Mouse (Mus musculus) cerebellum, adult 9-10 months (tissue): ENCODE measurements around the gene Rassf5.
A peak's percentile ranks its signal among the peaks of the same experiment; 100 is the strongest.
"Not testable (repeated sequence)": the region's sequence is repeated elsewhere in the genome, so short reads cannot be mapped to it uniquely, and the experiment has no call there.

ENCODE experiments used
- DNase-seq: peaks from one replicate; pipeline ENCODE4 v3.0.0; 2022

Gene Rassf5

GRCm38 (mm10) chr1:131175189-131175588, 69.9 kb downstream of the Rassf5 start:
- no peak for DNase-seq

DNA sequence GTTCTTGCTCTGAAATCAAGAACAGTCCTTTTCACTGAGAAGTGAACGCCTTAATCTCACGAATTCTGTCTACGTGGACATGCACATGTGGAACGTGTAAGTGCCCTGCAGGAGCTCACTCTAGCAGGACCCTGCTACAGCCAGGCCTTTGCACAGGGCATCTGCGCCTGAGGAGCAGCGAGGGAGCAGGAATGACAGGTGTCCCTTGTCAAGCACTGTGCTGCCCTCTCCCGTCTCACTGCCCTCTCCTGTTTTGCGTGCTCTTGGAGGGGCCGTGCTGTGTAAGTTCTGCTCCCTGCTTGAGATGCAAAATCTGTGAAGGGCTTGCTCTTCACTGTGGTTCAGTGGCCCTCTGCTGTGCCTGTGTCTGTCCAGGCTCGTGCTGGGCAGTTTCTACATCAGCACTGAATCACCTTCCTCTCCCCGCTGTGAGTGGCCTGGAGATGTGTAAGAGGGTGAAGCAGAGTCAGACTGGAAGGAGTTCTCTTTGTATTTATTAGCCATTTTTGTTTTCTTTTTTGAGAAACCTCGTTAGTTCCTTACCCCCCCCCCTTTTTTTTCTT, 70.7 kb downstream of the Rassf5 start:
- DNase-seq, result peak; percentile 16

- no peak for DNase-seq
Observed at GRCm38 (mm10) chr1:131173809-131174208, 71.2 kb downstream of the Rassf5 start.

GRCm38 (mm10) chr1:131173001-131173400, 72.1 kb downstream of the Rassf5 start:
- DNase-seq, result no peak

DNA sequence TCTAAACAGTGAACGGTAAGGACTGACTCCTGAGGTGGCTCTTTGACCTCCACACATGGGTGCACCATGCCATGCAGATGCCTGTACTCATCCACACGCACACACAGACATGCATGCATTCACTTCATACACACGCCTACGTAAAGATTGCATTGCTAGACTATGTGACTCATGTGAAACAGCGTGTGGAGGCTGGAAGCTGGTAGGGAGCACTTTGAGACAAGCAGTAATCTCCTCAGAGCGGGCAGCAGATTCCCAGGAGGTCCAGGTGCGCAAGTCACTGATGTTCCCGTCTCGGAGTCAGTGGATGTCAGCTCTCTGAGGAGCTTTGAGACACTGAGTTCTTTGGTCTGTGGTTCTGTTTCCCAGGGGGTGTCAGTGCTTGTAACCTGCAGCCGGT, 77.4 kb downstream of the Rassf5 start:
- no peak for DNase-seq

DNA sequence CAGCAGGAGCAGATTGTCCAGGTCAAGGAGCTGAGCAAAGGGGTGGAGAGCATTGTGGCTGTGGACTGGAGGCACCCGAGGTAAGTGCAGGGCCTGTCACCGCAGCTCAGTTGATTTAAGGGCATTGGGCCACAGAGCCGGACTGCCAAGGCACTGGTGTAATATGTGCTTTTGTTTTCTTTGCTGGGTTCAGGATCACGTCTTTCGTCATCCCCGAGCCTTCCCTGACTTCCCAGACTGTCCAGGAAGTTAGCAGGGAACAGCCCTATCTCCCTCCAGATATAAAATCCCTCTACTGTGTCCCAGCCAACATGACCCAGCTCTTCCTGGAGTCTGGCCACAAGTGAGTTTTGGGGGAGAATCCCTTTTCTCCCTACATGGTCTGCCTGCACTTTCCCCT, 80.6 kb downstream of the Rassf5 start:
- DNase-seq, result no peak

GRCm38 (mm10) chr1:131161091-131161490, 84.0 kb downstream of the Rassf5 start:
- no peak for DNase-seq

- DNase-seq, result not testable (repeated sequence)
Observed at GRCm38 (mm10) chr1:131159573-131160327, 85.3 kb downstream of the Rassf5 start.

GRCm38 (mm10) chr1:131155456-131155855, 89.6 kb downstream of the Rassf5 start:
- peak; percentile 50 for DNase-seq

- DNase-seq, result peak; percentile 87
Observed at GRCm38 (mm10) chr1:131153018-131153629, 91.9 kb downstream of the Rassf5 start, which contains the start of gene Eif2d. Gene Eif2d, plus strand, starts transcription at chr1:131153181.

- no peak for DNase-seq
Observed at GRCm38 (mm10) chr1:131149496-131149895, 95.6 kb downstream of the Rassf5 start.

DNA sequence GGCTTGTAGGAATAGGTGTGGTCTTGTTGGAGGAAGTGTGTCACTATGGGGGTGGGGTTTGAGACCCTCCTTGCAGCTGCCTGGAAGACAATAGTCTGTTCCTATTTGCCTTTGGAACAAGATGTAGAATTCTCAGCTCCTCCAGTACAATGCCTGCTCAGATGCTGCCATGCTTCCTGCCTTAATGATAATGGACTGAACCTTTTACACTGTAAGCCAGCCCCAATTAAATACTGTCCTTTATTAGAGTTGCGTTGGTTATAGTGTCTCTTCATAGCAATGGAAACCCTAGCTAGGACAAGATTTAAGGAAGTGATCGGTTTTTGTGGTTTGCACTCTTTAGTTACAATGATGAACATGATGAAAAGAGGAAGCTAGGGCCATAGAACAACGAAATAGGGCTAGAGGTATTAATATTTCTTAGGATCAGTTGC, 98.9 kb downstream of the Rassf5 start:
- DNase-seq, result no peak

GRCm38 (mm10) chr1:131145222-131145621, 99.8 kb downstream of the Rassf5 start:
- not testable (repeated sequence) for DNase-seq

- no peak for DNase-seq
Observed at GRCm38 (mm10) chr1:131142472-131142871, 102.6 kb downstream of the Rassf5 start.

GRCm38 (mm10) chr1:131141449-131141848, 103.6 kb downstream of the Rassf5 start:
- DNase-seq, result no peak

GRCm38 (mm10) chr1:131139102-131140095, 105.7 kb downstream of the Rassf5 start:
- peak; percentile 21 for DNase-seq

DNA sequence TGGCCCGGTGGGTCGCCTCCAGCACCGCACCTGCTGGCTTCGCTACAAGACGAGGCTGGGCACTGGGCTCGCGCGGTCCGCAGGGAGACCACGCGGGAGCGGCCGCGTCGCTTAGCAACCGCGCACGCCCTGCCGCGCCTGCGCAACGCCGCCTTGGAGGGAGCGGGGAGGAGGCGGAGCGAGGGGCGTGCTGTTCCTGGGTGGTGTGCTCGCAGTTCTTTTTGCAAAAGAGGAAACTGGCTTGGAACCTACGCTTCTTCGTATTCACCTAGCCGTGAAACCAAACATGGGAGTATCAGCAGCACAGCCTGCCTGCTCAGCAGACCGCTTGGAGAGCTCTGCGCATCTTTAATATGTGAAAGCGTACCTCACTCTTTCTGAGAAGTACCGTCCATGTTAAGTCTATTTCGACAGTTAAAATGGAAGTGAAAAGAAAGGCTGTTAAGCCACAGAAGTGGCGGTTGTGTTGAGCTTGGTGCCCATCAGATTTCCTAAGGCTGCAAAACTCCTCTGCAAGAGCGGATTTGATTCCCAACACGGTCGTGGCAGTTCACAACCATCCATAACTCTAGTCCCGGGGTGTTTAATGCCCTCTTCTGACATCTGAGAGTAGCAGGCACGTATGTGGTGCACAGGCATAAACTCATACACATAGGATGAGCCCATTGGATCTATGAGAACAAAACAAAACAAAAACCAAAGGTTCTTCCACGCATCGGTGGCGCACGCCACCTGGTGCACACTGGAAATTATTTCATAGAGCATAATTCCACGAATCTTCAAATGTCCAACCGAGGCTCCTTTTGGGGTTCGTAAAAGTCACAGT, 106.7 kb downstream of the Rassf5 start, which contains the start of gene Dyrk3:
TSS of gene Dyrk3 (minus strand) at position 150 of the 826 bp plus-strand sequence.
- DNase-seq, result peak; percentile 84

DNA sequence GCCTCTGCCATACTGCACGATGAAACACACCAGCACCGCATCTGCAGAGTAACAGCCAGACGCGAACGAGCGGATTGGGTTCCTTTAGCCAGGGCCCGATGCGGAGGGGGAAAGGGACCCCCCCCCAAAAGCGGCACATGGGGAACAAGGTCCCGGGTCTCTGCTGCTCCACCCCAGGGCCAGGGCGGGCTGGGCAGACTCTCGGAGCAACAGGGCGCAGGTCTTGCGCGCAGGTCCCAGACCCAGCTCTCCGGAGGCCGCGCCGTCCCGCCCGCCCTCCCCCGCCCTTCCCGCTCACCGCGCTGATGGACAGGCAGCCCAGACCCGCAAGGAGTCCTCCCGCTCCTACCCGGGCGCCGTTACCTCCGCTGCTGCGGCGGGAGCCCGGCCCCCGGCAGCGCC, 107.3 kb downstream of the Rassf5 start:
- DNase-seq, result peak; percentile 33

- DNase-seq, result no peak
Observed at GRCm38 (mm10) chr1:131137111-131137510, 107.9 kb downstream of the Rassf5 start.

GRCm38 (mm10) chr1:131135960-131136629, 109.0 kb downstream of the Rassf5 start:
- DNase-seq, result no peak

- DNase-seq, result no peak
Observed at GRCm38 (mm10) chr1:131134942-131135522, 110.0 kb downstream of the Rassf5 start.
